Mouse (Mus musculus) lung, adult 10 weeks (tissue): Measurements from ENCODE around the gene Olfr1222. TPM values are rescaled to one million over a fixed set of nuclear protein-coding genes. Genes with fewer than 3 reads are reported as not detected.

Experiments
- polyA plus RNA-seq: library from polyadenylated mRNA; stranded (reverse); fragments of 350-450 nt; fragmentation: Illumina TruSeq; extraction: RNeasy Lipid Tissue Mini Kit (QIAGEN cat#74804); gene quantifications from one replicate; pipeline ENCODE4 v1.2.3, GENCODE M21; 2014; ENCODE audit warnings: low read depth, low replicate concordance; ENCODE audit not compliant: insufficient read depth

Gene Olfr1222
- not detected for polyA plus RNA-seq

GRCm38 (mm10) chr2:89132954-89133353, at the start of gene Olfr1222:
Gene Olfr1222, minus strand, starts transcription at chr2:89133054.

GRCm38 (mm10) chr2:89174569-89174968, 41.7 kb upstream of the Olfr1222 start, which contains the start of gene Olfr1225:
Gene Olfr1225, minus strand, starts transcription at chr2:89174669.

GRCm38 (mm10) chr2:89163991-89164390, 31.1 kb upstream of the Olfr1222 start, which contains the start of gene Olfr1224-ps1:
Gene Olfr1224-ps1, minus strand, starts transcription at chr2:89164091.

GRCm38 (mm10) chr2:89151460-89151859, 18.6 kb upstream of the Olfr1222 start, which contains the start of gene Olfr1223:
Gene Olfr1223, minus strand, starts transcription at chr2:89151560.

GRCm38 (mm10) chr2:89117183-89117582, 15.7 kb downstream of the Olfr1222 start, which contains the start of gene Olfr1221:
Gene Olfr1221, minus strand, starts transcription at chr2:89117283.

GRCm38 (mm10) chr2:89106735-89107134, 26.1 kb downstream of the Olfr1222 start, which contains the start of gene Olfr1220:
Gene Olfr1220, minus strand, starts transcription at chr2:89106835.

GRCm38 (mm10) chr2:89083413-89083812, 49.4 kb downstream of the Olfr1222 start, which contains the start of gene Olfr1219:
Gene Olfr1219, minus strand, starts transcription at chr2:89083513.

Other genes with a start within 250 kb of the Olfr1222 start
- gene Olfr1208, start 230.7 kb downstream of the Olfr1222 start, polyA plus RNA-seq = not detected
- not detected for gene Olfr1209, start 217.9 kb downstream of the Olfr1222 start, polyA plus RNA-seq
- not detected for gene Olfr1211, start 194.9 kb downstream of the Olfr1222 start, polyA plus RNA-seq
- gene Olfr1212, start 179.1 kb downstream of the Olfr1222 start, polyA plus RNA-seq = not detected
- not detected for gene Gm13762, start 152.8 kb downstream of the Olfr1222 start, polyA plus RNA-seq
- not detected for gene Olfr1214, start 140.4 kb downstream of the Olfr1222 start, polyA plus RNA-seq
- gene Olfr1215, start 126.1 kb downstream of the Olfr1222 start, polyA plus RNA-seq = not detected
- not detected for gene Olfr1216, start 114.7 kb downstream of the Olfr1222 start, polyA plus RNA-seq
- gene Olfr1217, start 101.0 kb downstream of the Olfr1222 start, polyA plus RNA-seq = not detected
- not detected for gene Olfr1218, start 71.9 kb downstream of the Olfr1222 start, polyA plus RNA-seq
- not detected for gene Olfr1219, start 49.5 kb downstream of the Olfr1222 start, polyA plus RNA-seq
- gene Olfr1220, start 26.2 kb downstream of the Olfr1222 start, polyA plus RNA-seq = not detected
- not detected for gene Olfr1221, start 15.8 kb downstream of the Olfr1222 start, polyA plus RNA-seq
- gene Olfr1223, start 18.5 kb upstream of the Olfr1222 start, polyA plus RNA-seq = not detected
- gene Olfr1224-ps1, start 31.0 kb upstream of the Olfr1222 start, polyA plus RNA-seq = not detected
- not detected for gene Olfr1225, start 41.6 kb upstream of the Olfr1222 start, polyA plus RNA-seq
- gene Olfr1226, start 67.0 kb upstream of the Olfr1222 start, polyA plus RNA-seq = not detected
- not detected for gene Olfr1228, start 121.0 kb upstream of the Olfr1222 start, polyA plus RNA-seq
- gene Olfr1229, start 155.0 kb upstream of the Olfr1222 start, polyA plus RNA-seq = not detected
- gene Olfr1230, start 164.2 kb upstream of the Olfr1222 start, polyA plus RNA-seq = not detected
- gene Olfr1231, start 174.0 kb upstream of the Olfr1222 start, polyA plus RNA-seq = not detected
- not detected for gene Olfr1232, start 196.6 kb upstream of the Olfr1222 start, polyA plus RNA-seq
- gene Olfr1233, start 209.3 kb upstream of the Olfr1222 start, polyA plus RNA-seq = not detected
- gene Olfr1234, start 231.8 kb upstream of the Olfr1222 start, polyA plus RNA-seq = not detected